Mouse (Mus musculus) liver, embryonic 13.5 days (tissue): ENCODE data around the gene Plekha7. TPM values are rescaled to one million over a fixed set of nuclear protein-coding genes. Genes with fewer than 3 reads are reported as not detected.
A peak's percentile ranks its signal among the peaks of the same experiment; 100 is the strongest.

Experiments used
- ATAC-seq: fragments of 200-750 bp; cut with Nextera tagmentation; 2 replicates; pipeline ENCODE4 v1.8.0; 2017; ENCODE audit warnings: low read depth, mild to moderate bottlenecking, moderate number of reproducible peaks, moderate library complexity
- DNase-seq: peaks from one replicate; pipeline ENCODE4 v3.0.0; 2022
- H3K27ac ChIP-seq: fragments of 300-500 bp; sonication (generic); 2 replicates; pipeline ENCODE4 v1.5.1; 2015; ENCODE audit warnings: moderate library complexity, mild to moderate bottlenecking, inconsistent platforms
- H3K27me3 ChIP-seq: fragments of 300-500 bp; sonication (generic); 2 replicates; pipeline ENCODE4 v1.6.1; 2015; ENCODE audit warnings: mild to moderate bottlenecking, inconsistent platforms
- H3K36me3 ChIP-seq: fragments of 300-500 bp; sonication (generic); 2 replicates; pipeline ENCODE4 v1.6.1; 2015; ENCODE audit warnings: mild to moderate bottlenecking, inconsistent platforms
- H3K4me1 ChIP-seq: fragments of 300-500 bp; sonication (generic); replicated peaks from 2 replicates; pipeline ENCODE4 v1.6.1; 2015; ENCODE audit warnings: inconsistent platforms
- H3K4me2 ChIP-seq: fragments of 300-500 bp; sonication (generic); 2 replicates; pipeline ENCODE4 v1.6.1; 2015; ENCODE audit warnings: inconsistent platforms, mild to moderate bottlenecking, moderate library complexity
- H3K4me3 ChIP-seq: fragments of 300-500 bp; sonication (generic); replicated peaks from 2 replicates; pipeline ENCODE4 v1.5.1; 2015; ENCODE audit warnings: mild to moderate bottlenecking, inconsistent platforms
- H3K9ac ChIP-seq: fragments of 300-500 bp; sonication (generic); 2 replicates; pipeline ENCODE4 v1.6.1; 2015; ENCODE audit warnings: mild to moderate bottlenecking, inconsistent platforms
- H3K9me3 ChIP-seq: fragments of 300-500 bp; sonication (generic); replicated peaks from 2 replicates; pipeline ENCODE4 v1.6.1; 2016; ENCODE audit warnings: inconsistent platforms
- WGBS: fragments of 180-500 bp; shearing (Covaris S2); methylation state at CpG from one replicate; pipeline ENCODE4 v1.1.7; 2015; ENCODE audit not compliant: insufficient replicate concordance; 5-methylcytosine and 5-hydroxymethylcytosine counted together
- polyA plus RNA-seq: library from polyadenylated mRNA; unstranded; fragments of >200 nt; fragmentation: Nextera tagmentation; extraction: Ambion mirVana; gene quantifications from 2 replicates; pipeline ENCODE4 v1.2.1, GENCODE M21; 2015

The Plekha7 gene
- polyA plus RNA-seq, 1 experiment from 2014 or later, result 2.5 TPM

GRCm38 (mm10) chr7:116262508-116262907 is 45.7 kb downstream of the Plekha7 start:
- DNase-seq, result no peak
- Histone ChIP-seq H3K9ac (no peak overlapping the region), H3K36me3 (no peaks in the 10 kb centered on the region), H3K4me3 (no peak overlapping the region), H3K27me3 (no peaks in the 10 kb centered on the region), H3K4me2 (no peak overlapping the region), H3K27ac (no peak overlapping the region), H3K9me3 (no peaks in the 10 kb centered on the region), H3K4me1 (peaks cover 4% of the 10 kb centered on the region; the same call in 1 of the 2 replicates)
- 47% methylated on average over 2 of the region's 2 CpGs for WGBS
- no peak for ATAC-seq

- no peak overlapping the region for H3K9ac ChIP-seq
- H3K4me1 ChIP-seq, result peaks cover 4% of the 10 kb centered on the region; the same call in 1 of the 2 replicates
- H3K36me3 ChIP-seq, result no peaks in the 10 kb centered on the region
- 35% methylated on average over 4 of the region's 4 CpGs for WGBS
- no peak overlapping the region for H3K4me3 ChIP-seq
- H3K27ac ChIP-seq, result no peak overlapping the region
- no peaks in the 10 kb centered on the region for H3K9me3 ChIP-seq
- H3K4me2 ChIP-seq, result no peak overlapping the region
- DNase-seq (no peak), ATAC-seq (no peak)
- no peaks in the 10 kb centered on the region for H3K27me3 ChIP-seq
Observed at GRCm38 (mm10) chr7:116262101-116262500, 46.1 kb downstream of the Plekha7 start.

- Histone ChIP-seq H3K4me3 (no peak overlapping the region), H3K36me3 (no peaks in the 10 kb centered on the region), H3K27me3 (no peaks in the 10 kb centered on the region), H3K27ac (no peak overlapping the region), H3K9ac (no peak overlapping the region), H3K9me3 (no peaks in the 10 kb centered on the region), H3K4me2 (no peak overlapping the region), H3K4me1 (peaks cover 4% of the 10 kb centered on the region; the same call in 1 of the 2 replicates)
- DNase-seq, result no peak
- WGBS, result 44% methylated on average over 4 of the region's 4 CpGs
- ATAC-seq, result 0 out of 2 replicates have a peak, but pooled peaks have one; percentile 18
Observed at GRCm38 (mm10) chr7:116260826-116261615, 47.2 kb downstream of the Plekha7 start.

- ATAC-seq, result no peak
- H3K4me3 ChIP-seq, result no peak overlapping the region
- H3K36me3 ChIP-seq, result no peaks in the 10 kb centered on the region
- DNase-seq, result no peak
- no peak overlapping the region for H3K9ac ChIP-seq
- H3K27me3 ChIP-seq, result no peaks in the 10 kb centered on the region
- peaks cover 4% of the 10 kb centered on the region; the same call in 1 of the 2 replicates for H3K4me1 ChIP-seq
- WGBS, result 71% methylated on average over 17 of the region's 17 CpGs
- H3K9me3 ChIP-seq, result no peaks in the 10 kb centered on the region
- H3K4me2 ChIP-seq, result no peak overlapping the region
- H3K27ac ChIP-seq, result no peak overlapping the region
Observed at GRCm38 (mm10) chr7:116258464-116259185, 49.6 kb downstream of the Plekha7 start.

- Histone ChIP-seq H3K27me3 (no peaks in the 10 kb centered on the region), H3K4me2 (no peak overlapping the region), H3K4me1 (peaks cover 4% of the 10 kb centered on the region; the same call in 1 of the 2 replicates), H3K9ac (no peak overlapping the region), H3K4me3 (no peak overlapping the region), H3K36me3 (no peaks in the 10 kb centered on the region), H3K27ac (no peak overlapping the region), H3K9me3 (no peaks in the 10 kb centered on the region)
- WGBS, result 81% methylated on average over 10 of the region's 10 CpGs
- DNase-seq (no peak), ATAC-seq (no peak)
Observed at GRCm38 (mm10) chr7:116257953-116258352, 50.2 kb downstream of the Plekha7 start.

- WGBS, result 62% methylated on average over 5 of the region's 5 CpGs
- H3K4me2 ChIP-seq, result no peak overlapping the region
- H3K27ac ChIP-seq, result no peak overlapping the region
- H3K4me3 ChIP-seq, result no peak overlapping the region
- H3K9ac ChIP-seq, result no peak overlapping the region
- H3K9me3 ChIP-seq, result no peaks in the 10 kb centered on the region
- H3K4me1 ChIP-seq, result no peaks in the 10 kb centered on the region
- H3K27me3 ChIP-seq, result no peaks in the 10 kb centered on the region
- no peaks in the 10 kb centered on the region for H3K36me3 ChIP-seq
- ATAC-seq (no peak), DNase-seq (no peak)
Observed at GRCm38 (mm10) chr7:116255664-116256063, 52.5 kb downstream of the Plekha7 start.

GRCm38 (mm10) chr7:116254660-116255059 is 53.5 kb downstream of the Plekha7 start:
- DNase-seq, result no peak
- Histone ChIP-seq H3K4me2 (no peak overlapping the region), H3K27me3 (no peaks in the 10 kb centered on the region), H3K36me3 (no peaks in the 10 kb centered on the region), H3K9ac (no peak overlapping the region), H3K9me3 (no peaks in the 10 kb centered on the region), H3K4me1 (no peaks in the 10 kb centered on the region), H3K27ac (no peak overlapping the region), H3K4me3 (no peak overlapping the region)
- WGBS, result 54% methylated on average over 5 of the region's 5 CpGs
- peak; percentile 43; the same call in 1 of the 2 replicates for ATAC-seq

GRCm38 (mm10) chr7:116252470-116252869 is 55.7 kb downstream of the Plekha7 start:
- H3K9me3 ChIP-seq, result no peaks in the 10 kb centered on the region
- WGBS, result 48% methylated on average over 4 of the region's 4 CpGs
- H3K4me2 ChIP-seq, result no peak overlapping the region
- H3K27ac ChIP-seq, result no peak overlapping the region
- H3K4me1 ChIP-seq, result no peaks in the 10 kb centered on the region
- no peak overlapping the region for H3K4me3 ChIP-seq
- no peak overlapping the region for H3K9ac ChIP-seq
- no peaks in the 10 kb centered on the region for H3K36me3 ChIP-seq
- ATAC-seq (no peak), DNase-seq (no peak)
- H3K27me3 ChIP-seq, result no peaks in the 10 kb centered on the region

GRCm38 (mm10) chr7:116251516-116251915 is 56.7 kb downstream of the Plekha7 start:
- H3K4me1 ChIP-seq, result peaks cover 8% of the 10 kb centered on the region
- no peak overlapping the region for H3K9ac ChIP-seq
- H3K4me2 ChIP-seq, result no peak overlapping the region
- DNase-seq (no peak), ATAC-seq (no peak)
- no peaks in the 10 kb centered on the region for H3K27me3 ChIP-seq
- H3K36me3 ChIP-seq, result no peaks in the 10 kb centered on the region
- WGBS, result 68% methylated on average over 3 of the region's 3 CpGs
- H3K9me3 ChIP-seq, result no peaks in the 10 kb centered on the region
- H3K4me3 ChIP-seq, result no peak overlapping the region
- no peak overlapping the region for H3K27ac ChIP-seq

GRCm38 (mm10) chr7:116248536-116248935 is 59.6 kb downstream of the Plekha7 start:
- Histone ChIP-seq H3K4me2 (no peak overlapping the region), H3K27ac (no peak overlapping the region)
- DNase-seq, result no peak

GRCm38 (mm10) chr7:116247377-116247729 is 60.8 kb downstream of the Plekha7 start:
- 19% methylated on average over 7 of the region's 7 CpGs for WGBS
- no peak for DNase-seq
- Histone ChIP-seq H3K36me3 (no peaks in the 10 kb centered on the region), H3K4me2 (peak overlapping the region; percentile 39; the same call in 1 of the 2 replicates), H3K9ac (no peak overlapping the region), H3K27me3 (no peaks in the 10 kb centered on the region), H3K4me3 (no peak overlapping the region), H3K9me3 (no peaks in the 10 kb centered on the region), H3K4me1 (peaks cover 13% of the 10 kb centered on the region), H3K27ac (no peak overlapping the region)
- ATAC-seq, result no peak

More at GRCm38 (mm10) chr7:116248536-116248935, 59.6 kb downstream of the Plekha7 start:
- H3K36me3 ChIP-seq, result no peaks in the 10 kb centered on the region
- no peak for ATAC-seq
- H3K9me3 ChIP-seq, result no peaks in the 10 kb centered on the region
- 82% methylated on average over 11 of the region's 11 CpGs for WGBS
- no peak overlapping the region for H3K4me3 ChIP-seq
- H3K9ac ChIP-seq, result no peak overlapping the region
- H3K27me3 ChIP-seq, result no peaks in the 10 kb centered on the region
- peaks cover 13% of the 10 kb centered on the region for H3K4me1 ChIP-seq
